Mouse (Mus musculus): ENCODE measurements around the gene Try4.
"Not testable (repeated sequence)": the region's sequence is repeated elsewhere in the genome, so short reads cannot be mapped to it uniquely, and the experiment has no call there.

Try4 gene

GRCm38 (mm10) chr6:41301969-41302368 lies at the start of gene Try4:
Try4 (plus strand) TSS chr6:41302269.
- DNase-seq, result no peak

- not testable (repeated sequence) for DNase-seq
Observed at GRCm38 (mm10) chr6:41253314-41253713, 48.8 kb upstream of the Try4 start.

- DNase-seq, result no peak
Observed at GRCm38 (mm10) chr6:41256424-41256823, 45.6 kb upstream of the Try4 start.

GRCm38 (mm10) chr6:41257432-41257831 lies 44.6 kb upstream of the Try4 start:
- DNase-seq, result no peak

GRCm38 (mm10) chr6:41262796-41263195 lies 39.3 kb upstream of the Try4 start:
- DNase-seq, result no peak

GRCm38 (mm10) chr6:41266140-41266539 lies 35.9 kb upstream of the Try4 start:
- no peak for DNase-seq

- DNase-seq, result no peak
Observed at GRCm38 (mm10) chr6:41298255-41298654, 3.8 kb upstream of the Try4 start.

- DNase-seq, result not testable (repeated sequence)
Observed at GRCm38 (mm10) chr6:41316741-41317140, 14.7 kb downstream of the Try4 start, which contains the start of gene Try5. Try5 (minus strand) TSS chr6:41316841.

GRCm38 (mm10) chr6:41353932-41354331 lies 51.9 kb downstream of the Try4 start, which contains the start of gene Try10:
Try10 (plus strand) TSS chr6:41354105.
- no peak for DNase-seq
